Mouse (Mus musculus) bone marrow, adult 2 months (tissue): ENCODE measurements around the gene Olfr649. TPM values are rescaled to one million over a fixed set of nuclear protein-coding genes. Genes with fewer than 3 reads are reported as not detected.

ENCODE experiments used
- H3K27ac ChIP-seq: fragments of 200-500 bp; 2 replicates; pipeline ENCODE4 v1.5.1; 2012; ENCODE audit warnings: low read depth, mild to moderate bottlenecking, control low read depth, inconsistent platforms, low read length; ENCODE audit not compliant: control insufficient read depth, poor library complexity, insufficient read depth
- H3K4me1 ChIP-seq: fragments of 200-500 bp; 2 replicates; pipeline ENCODE4 v1.6.1; 2011; ENCODE audit warnings: low read length; ENCODE audit not compliant: control insufficient read depth, insufficient read depth
- H3K4me3 ChIP-seq: fragments of 200-500 bp; replicated peaks from 2 replicates; pipeline ENCODE3; 2011; ENCODE audit warnings: mild to moderate bottlenecking, low read depth, low read length, control low read depth; ENCODE audit not compliant: control insufficient read depth
- CTCF ChIP-seq: fragments of 200-500 bp; IDR thresholded peaks from 2 replicates; pipeline ENCODE4 v1.5.1; 2011; ENCODE audit warnings: low read length, control low read depth; ENCODE audit not compliant: control insufficient read depth, insufficient read depth
- POLR2A ChIP-seq: fragments of 200-500 bp; IDR thresholded peaks from 2 replicates; pipeline ENCODE4 v1.6.1; 2011; ENCODE audit warnings: low read depth, mild to moderate bottlenecking, control low read depth, low read length, borderline replicate concordance; ENCODE audit not compliant: control insufficient read depth
- WGBS: fragments of 180-500 bp; shearing (Covaris S2); methylation state at CpG from one replicate; pipeline ENCODE4 v1.1.7; 2018; 5-methylcytosine and 5-hydroxymethylcytosine counted together
- polyA plus RNA-seq: library from polyadenylated mRNA; stranded (reverse); fragments of >200 nt; gene quantifications from 2 replicates; pipeline ENCODE4 v1.2.4, GENCODE M21; 2011; ENCODE audit warnings: low replicate concordance; ENCODE audit not compliant: missing spikeins, insufficient read depth, insufficient read length

Olfr649 gene
- not detected in 2 replicates for polyA plus RNA-seq

DNA sequence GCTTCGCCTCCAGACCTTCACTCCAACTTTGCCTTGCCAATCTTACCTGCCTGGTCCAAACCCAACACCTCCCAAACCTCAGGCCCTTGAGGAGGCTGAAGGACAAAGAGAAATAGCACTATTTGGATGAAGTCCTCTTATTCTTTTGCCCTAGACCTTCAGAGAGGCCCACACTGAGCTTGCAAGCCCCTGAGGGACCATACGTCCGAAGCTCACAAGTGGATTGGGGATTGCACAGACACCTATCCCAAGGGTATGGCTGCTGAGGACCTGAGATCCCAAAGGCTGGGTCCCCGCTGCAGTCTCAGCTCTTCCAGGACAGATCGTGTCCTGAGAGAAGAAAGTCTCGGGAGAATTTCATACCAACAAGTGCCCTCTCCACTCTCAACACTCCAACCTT lies at the start of gene Olfr649:
Gene Olfr649 (minus strand): TSS at position 101 of the 400 bp plus-strand sequence.
- no peak within 1 kb of the TSS for H3K27ac ChIP-seq
- H3K4me3 ChIP-seq: no peak within 1 kb of the TSS
- TF ChIP-seq CTCF: no peak
- no peak for TF ChIP-seq POLR2A
- H3K4me1 ChIP-seq: no peaks in the 10 kb centered on the region
- 79% methylated on average over 6 of the region's 6 CpGs for WGBS

DNA sequence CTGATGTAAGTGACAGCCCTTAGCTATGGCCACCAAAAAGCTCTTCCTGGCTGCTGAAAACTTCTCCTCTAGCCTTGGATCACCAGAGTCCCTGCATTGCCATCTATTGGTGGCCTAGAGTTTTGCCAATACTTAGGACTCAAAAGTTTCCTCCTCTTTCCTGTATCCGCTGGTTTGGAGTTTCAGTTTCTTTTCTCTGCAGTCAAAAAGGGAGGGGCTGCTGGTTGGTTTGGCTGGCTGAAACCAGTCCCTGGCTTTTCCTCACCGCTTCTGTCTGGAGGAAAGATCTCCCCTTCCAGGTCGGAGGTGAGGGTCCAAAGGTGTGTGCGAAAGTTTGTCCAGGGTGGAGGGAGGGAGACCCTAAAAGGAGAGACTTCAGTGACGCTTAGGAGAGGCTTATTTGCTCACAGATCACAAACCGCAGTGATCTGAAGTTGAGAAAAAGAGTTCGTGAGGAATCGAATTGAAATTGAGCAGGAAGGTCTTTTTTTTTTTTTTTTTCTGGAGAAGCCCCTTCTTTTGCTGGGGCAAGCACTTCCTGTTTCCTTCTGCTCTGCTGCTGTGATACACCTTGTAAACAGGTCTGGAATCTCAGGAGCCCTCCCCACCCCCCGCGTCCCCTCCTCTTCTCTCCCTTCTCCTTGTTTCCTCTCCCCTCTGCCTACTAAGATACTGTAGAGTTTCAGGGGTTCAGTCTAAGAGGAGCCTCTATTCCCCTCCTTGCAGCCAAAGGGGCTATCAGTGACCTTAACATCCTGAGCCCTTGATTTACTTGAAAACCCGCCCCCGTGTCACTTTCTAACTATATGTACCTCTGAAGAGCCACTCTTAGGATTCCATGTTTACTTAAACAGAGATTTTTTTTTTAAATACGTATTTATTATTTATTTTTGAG lies 48.7 kb upstream of the Olfr649 start, which contains the start of gene Trim34a:
Gene Trim34a (plus strand): TSS at position 171 of the 895 bp plus-strand sequence.
- 1% methylated on average over 13 of the region's 13 CpGs for WGBS
- Histone ChIP-seq H3K4me1 (no peaks in the 10 kb centered on the region), H3K4me3 (peak within 1 kb of the TSS; percentile 73), H3K27ac (peak within 1 kb of the TSS; percentile 65)
- TF ChIP-seq CTCF: peak; percentile 21; the same call in 1 of the 2 replicates
- no peak for TF ChIP-seq POLR2A

DNA sequence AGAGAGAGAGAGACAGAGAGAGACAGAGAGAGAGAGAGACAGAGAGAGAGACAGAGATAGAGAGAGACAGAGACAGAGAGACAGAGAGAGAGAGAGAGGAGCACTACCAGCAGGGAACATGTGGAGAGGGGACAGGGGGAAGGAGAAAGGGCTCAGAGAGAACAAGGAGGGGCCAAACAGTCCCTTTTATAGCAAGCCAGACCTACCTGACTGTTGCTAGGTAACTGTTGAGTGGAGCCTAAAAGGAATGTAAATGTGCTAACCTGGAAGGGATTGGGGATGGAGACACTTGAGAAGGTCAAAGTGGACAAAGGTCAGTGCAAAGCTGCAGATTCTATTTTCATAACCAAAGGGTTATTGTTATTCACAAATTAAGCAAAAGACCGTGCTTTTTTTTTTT lies 47.8 kb upstream of the Olfr649 start:
- WGBS: 79% methylated on average over 1 of the region's 1 CpGs
- Histone ChIP-seq H3K27ac (no peak overlapping the region), H3K4me1 (no peaks in the 10 kb centered on the region), H3K4me3 (no peak overlapping the region)
- TF ChIP-seq CTCF: no peak
- no peak for TF ChIP-seq POLR2A

DNA sequence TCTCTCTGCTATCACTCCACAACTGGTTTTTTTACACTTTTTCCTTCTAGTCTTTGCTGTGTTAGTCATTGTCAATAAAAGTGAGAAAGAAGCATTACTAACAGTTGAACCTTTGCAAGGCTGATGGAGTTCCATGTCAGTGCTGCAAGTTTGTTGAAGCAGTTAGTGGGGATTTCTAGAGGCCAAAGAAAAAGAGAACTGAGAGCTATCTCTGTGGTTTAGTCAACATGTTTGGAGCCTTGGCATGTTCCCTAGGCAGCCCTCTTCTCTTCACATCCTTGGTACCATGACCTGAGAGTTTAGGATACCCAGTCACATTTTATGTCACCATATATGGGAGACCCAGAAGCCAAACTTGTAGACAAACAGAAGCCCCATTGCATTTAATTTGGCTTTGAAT lies 45.1 kb upstream of the Olfr649 start:
- Histone ChIP-seq H3K4me3 (no peak overlapping the region), H3K27ac (no peak overlapping the region), H3K4me1 (no peaks in the 10 kb centered on the region)
- TF ChIP-seq CTCF (no peak), POLR2A (no peak)

GRCm38 (mm10) chr7:104231203-104231602 lies 35.4 kb upstream of the Olfr649 start:
- Histone ChIP-seq H3K4me3 (no peak overlapping the region), H3K4me1 (no peaks in the 10 kb centered on the region), H3K27ac (no peak overlapping the region)
- TF ChIP-seq CTCF (peak; percentile 83), POLR2A (no peak)
- WGBS: 35% methylated on average over 2 of the region's 2 CpGs

GRCm38 (mm10) chr7:104218701-104219569 lies 23.1 kb upstream of the Olfr649 start, which contains the start of gene Trim6:
Gene Trim6 (plus strand): TSS chr7:104218793.
- TF ChIP-seq CTCF: no peak
- no peak for TF ChIP-seq POLR2A
- 2% methylated on average over 37 of the region's 37 CpGs for WGBS
- Histone ChIP-seq H3K4me3 (peak within 1 kb of the TSS; percentile 69), H3K27ac (no peak within 1 kb of the TSS), H3K4me1 (no peaks in the 10 kb centered on the region; the same call in 1 of the 2 replicates)

DNA sequence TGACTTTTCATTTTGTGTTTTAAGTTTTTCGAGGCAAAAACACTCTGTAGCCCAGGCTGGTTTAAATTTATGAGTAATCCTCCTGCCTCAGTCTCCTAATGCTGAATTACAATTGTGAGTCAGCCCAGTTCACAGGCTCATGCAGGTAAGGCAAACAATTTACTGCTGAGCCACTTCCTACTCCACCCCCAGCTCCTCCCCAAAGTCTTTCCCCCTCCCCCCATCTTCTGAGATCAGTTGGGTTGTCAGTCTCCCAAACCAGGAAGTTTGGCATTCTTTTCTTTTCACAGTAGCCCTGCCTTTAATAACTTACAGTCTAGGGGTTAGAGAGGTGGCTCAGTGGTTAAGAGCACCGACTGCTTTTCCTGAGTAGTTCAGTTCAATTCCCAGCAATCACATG lies 22.1 kb upstream of the Olfr649 start:
- Histone ChIP-seq H3K27ac (no peak overlapping the region), H3K4me3 (no peak overlapping the region), H3K4me1 (no peaks in the 10 kb centered on the region; the same call in 1 of the 2 replicates)
- WGBS: 33% methylated on average over 2 of the region's 2 CpGs
- TF ChIP-seq POLR2A: no peak
- TF ChIP-seq CTCF: no peak

- Histone ChIP-seq H3K27ac (no peak overlapping the region), H3K4me1 (no peaks in the 10 kb centered on the region; the same call in 1 of the 2 replicates), H3K4me3 (no peak overlapping the region)
- TF ChIP-seq CTCF (no peak), POLR2A (no peak)
- 8% methylated on average over 1 of the region's 1 CpGs for WGBS
Measured at GRCm38 (mm10) chr7:104216011-104216535, 20.3 kb upstream of the Olfr649 start.
